ENCODE assay signal across 8 mouse cellular contexts in genomic region chr9:69502504-69502903, GRCm38 (mm10). TPM values are rescaled to one million over a fixed set of nuclear protein-coding genes. Genes with fewer than 3 reads are reported as not detected.
A peak's percentile ranks its signal among the peaks of the same experiment; 100 is the strongest.
DNase-seq lines count a peak whose midpoint lies in the region; ATAC-seq and TF ChIP-seq lines count a peak whose summit lies in the region.

No protein-coding gene starts in this region.

- no peak for TF ChIP-seq POLR2A in thymus, adult 2 months (IDR thresholded peaks at IDR 0.05; ENCODE audit: control insufficient read depth, extremely low read depth, insufficient read depth, low read length, poor library complexity)
- no peak for TF ChIP-seq POLR2A in lung, adult 2 months (IDR thresholded peaks at IDR 0.05; ENCODE audit: borderline replicate concordance, extremely low read depth, low read depth, low read length)

- no peak overlapping the region for H3K4me3 ChIP-seq in thymus, adult 2 months (ENCODE audit: control insufficient read depth, insufficient read depth, low read length)
- no peak overlapping the region for H3K4me3 ChIP-seq in embryonic facial prominence, embryonic 14.5 days (ENCODE audit: low read depth, low read length)
- no peak overlapping the region for H3K4me3 ChIP-seq in lung, adult 2 months (replicated peaks; ENCODE audit: extremely low read depth, low read depth, low read length)

- ATAC-seq in embryonic facial prominence, embryonic 14.5 days (ENCODE audit: low read depth): no peak
- ATAC-seq in erythroblast, adult 5-6 weeks (replicated peaks; ENCODE audit: low FRiP score, poor library complexity, severe bottlenecking): no peak

- H3K4me1 ChIP-seq in thymus, adult 2 months (replicated peaks; ENCODE audit: control insufficient read depth, insufficient read depth, low read length): peaks cover 5% of the 10 kb centered on the region; the same call in 1 of the 2 replicates
- no peaks in the 10 kb centered on the region; the same call in 1 of the 2 replicates for H3K4me1 ChIP-seq in embryonic facial prominence, embryonic 14.5 days (ENCODE audit: control insufficient read depth, insufficient read depth, low read length)
- H3K4me1 ChIP-seq in lung, adult 2 months (ENCODE audit: control insufficient read depth, insufficient read depth, low read length): no peaks in the 10 kb centered on the region

- DNase-seq in thymus, adult 2 months: peak; percentile 51
- no peak for DNase-seq in thymus, adult 18-20 months
- DNase-seq in adrenal gland, postnatal 4 days (ENCODE audit: low spot score in 2 of 2): peak; percentile 46 to 47
- peak; percentile 78 for DNase-seq in embryonic facial prominence, embryonic 14.5 days (ENCODE audit: low spot score)
- DNase-seq in kidney, postnatal 4 days: peak; percentile 85 to 86
- DNase-seq in lung, adult 2 months: peak; percentile 64
- peak; percentile 85 for DNase-seq in right cerebral cortex, postnatal 4 days

- H3K27me3 ChIP-seq in thymus, adult 2 months (ENCODE audit: control insufficient read depth, insufficient read depth, low read length): no peaks in the 10 kb centered on the region; the same call in 1 of the 2 replicates
- H3K27me3 ChIP-seq in embryonic facial prominence, embryonic 14.5 days (replicated peaks; ENCODE audit: control insufficient read depth, insufficient read depth, low read length): 0 out of 2 replicates have a peak, but pooled peaks cover 6% of the 10 kb centered on the region

- no peaks in the 10 kb centered on the region for H3K36me3 ChIP-seq in thymus, adult 2 months (ENCODE audit: control insufficient read depth, insufficient read depth, low read length)
- H3K36me3 ChIP-seq in embryonic facial prominence, embryonic 14.5 days (ENCODE audit: control insufficient read depth, insufficient read depth, low read length): no peaks in the 10 kb centered on the region

- no peak overlapping the region for H3K9ac ChIP-seq in embryonic facial prominence, embryonic 14.5 days (ENCODE audit: low read depth, low read length)

- no peak overlapping the region for H3K27ac ChIP-seq in thymus, adult 2 months (ENCODE audit: control insufficient read depth, insufficient read depth, low read length)
- H3K27ac ChIP-seq in embryonic facial prominence, embryonic 14.5 days (replicated peaks; ENCODE audit: low read depth, low read length): no peak overlapping the region

- no peaks in the 10 kb centered on the region for H3K9me3 ChIP-seq in embryonic facial prominence, embryonic 14.5 days (ENCODE audit: control insufficient read depth, low read length)

- no peak for TF ChIP-seq CTCF in thymus, adult 2 months (IDR thresholded peaks at IDR 0.05; ENCODE audit: borderline replicate concordance, control insufficient read depth, extremely low read depth, insufficient read depth, low read length, poor library complexity)
- TF ChIP-seq CTCF in lung, adult 2 months (IDR thresholded peaks at IDR 0.05; ENCODE audit: insufficient read depth, low read length): peak; percentile 86

- WGBS in thymus, adult 2 months: 41% methylated on average over 6 of the region's 6 CpGs
- 33% methylated on average over 6 of the region's 6 CpGs for WGBS in embryonic facial prominence, embryonic 14.5 days
- 34% methylated on average over 6 of the region's 6 CpGs for WGBS in lung, adult 2 months

- no peak overlapping the region for H3K4me2 ChIP-seq in embryonic facial prominence, embryonic 14.5 days (ENCODE audit: low read depth, low read length)

RNA-seq across cellular contexts. Expression of gene Anxa2, which starts 49.1 kb away (rescaled TPM):
- polyA plus RNA-seq in thymus, adult 2 months (2012; rRNA removed): 409 and 412 TPM in 2 replicates
- 100 to 1,000 TPM; 338 to 365 TPM for total RNA-seq in adrenal gland, postnatal 4 days (2021)
- polyA plus RNA-seq in embryonic facial prominence, embryonic 14.5 days (2014; fragmentation: Nextera tagmentation; extraction: Ambion mirVana): 1,306 and 1,330 TPM in 2 replicates
- polyA plus RNA-seq in lung, adult 2 months (2012; rRNA removed): 352 and 457 TPM in 2 replicates
- total RNA-seq in erythroblast, adult 5-6 weeks (2015; ENCODE audit: low replicate concordance): 112 and 115 TPM in 2 replicates
- 51.4 and 73.2 TPM in 2 replicates for total RNA-seq in erythroblast, adult 5-6 weeks (2017; ENCODE audit: low replicate concordance)

Comparison
In these comparisons a context has a peak if more than half of its experiments do, and no peak if none do; other contexts are left out.
1. DNase-seq: peak in thymus, adult 2 months (single experiment), adrenal gland, postnatal 4 days (2 of 2), embryonic facial prominence, embryonic 14.5 days (single experiment), kidney, postnatal 4 days (2 of 2), lung, adult 2 months (single experiment) and right cerebral cortex, postnatal 4 days (single experiment); none in thymus, adult 18-20 months (0 of 2).